Mouse (Mus musculus) E14TG2a.4 (cell line): ENCODE data around the gene Nsl1.

Source experiments
- H3K27me3 ChIP-seq: 2 replicates; pipeline ENCODE4 v1.6.1; 2014; ENCODE audit warnings: low read length, control low read depth; ENCODE audit not compliant: insufficient read depth
- H3K36me3 ChIP-seq: 2 replicates; pipeline ENCODE4 v1.6.1; 2014; ENCODE audit warnings: low read length, control low read depth; ENCODE audit not compliant: insufficient read depth
- H3K4me1 ChIP-seq: replicated peaks from 2 replicates; pipeline ENCODE4 v1.6.1; 2014; ENCODE audit warnings: low read depth, low read length, control low read depth
- H3K4me3 ChIP-seq: replicated peaks from 2 replicates; pipeline ENCODE4 v1.5.1; 2014; ENCODE audit warnings: mild to moderate bottlenecking, low read length
- H3K9me3 ChIP-seq: 2 replicates; pipeline ENCODE4 v1.6.1; 2014; ENCODE audit warnings: low read length, control low read depth
- CTCF ChIP-seq: conservative IDR thresholded peaks from 2 replicates; pipeline ENCODE4 v1.5.1; 2014; ENCODE audit warnings: low read length
- NANOG ChIP-seq: IDR thresholded peaks from 2 replicates; pipeline ENCODE4 v1.6.1; 2014; ENCODE audit warnings: borderline replicate concordance, low read length, mixed read lengths
- POU5F1 ChIP-seq: IDR thresholded peaks from 2 replicates; pipeline ENCODE4 v1.6.1; 2014; ENCODE audit warnings: low read length, borderline replicate concordance

Nsl1 gene

GRCm38 (mm10) chr1:191131692-191132091 lies 68.9 kb downstream of the Nsl1 start:
- TF ChIP-seq POU5F1, result no peak
- TF ChIP-seq NANOG, result no peak
- no peak for TF ChIP-seq CTCF
- no peaks in the 10 kb centered on the region for H3K36me3 ChIP-seq
- H3K4me1 ChIP-seq, result 0 out of 2 replicates have a peak, but pooled peaks cover 6% of the 10 kb centered on the region

GRCm38 (mm10) chr1:191132240-191132639 lies 69.4 kb downstream of the Nsl1 start:
- Histone ChIP-seq H3K9me3 (peaks cover 10% of the 10 kb centered on the region), H3K4me3 (no peak overlapping the region), H3K4me1 (0 out of 2 replicates have a peak, but pooled peaks cover 6% of the 10 kb centered on the region), H3K27me3 (no peaks in the 10 kb centered on the region), H3K36me3 (no peaks in the 10 kb centered on the region)
- no peak for TF ChIP-seq CTCF
- no peak for TF ChIP-seq POU5F1
- TF ChIP-seq NANOG, result no peak

More at GRCm38 (mm10) chr1:191131692-191132091, 68.9 kb downstream of the Nsl1 start:
- Histone ChIP-seq H3K9me3 (peaks cover 10% of the 10 kb centered on the region), H3K27me3 (no peaks in the 10 kb centered on the region), H3K4me3 (no peak overlapping the region)

GRCm38 (mm10) chr1:191132934-191133333 lies 70.1 kb downstream of the Nsl1 start:
- Histone ChIP-seq H3K27me3 (no peaks in the 10 kb centered on the region), H3K4me1 (0 out of 2 replicates have a peak, but pooled peaks cover 6% of the 10 kb centered on the region), H3K4me3 (no peak overlapping the region), H3K9me3 (peaks cover 11% of the 10 kb centered on the region), H3K36me3 (no peaks in the 10 kb centered on the region)
- no peak for TF ChIP-seq CTCF
- no peak for TF ChIP-seq POU5F1

GRCm38 (mm10) chr1:191135406-191135805 lies 72.6 kb downstream of the Nsl1 start:
- Histone ChIP-seq H3K4me3 (no peak overlapping the region), H3K36me3 (no peaks in the 10 kb centered on the region), H3K4me1 (peaks cover 17% of the 10 kb centered on the region; the same call in 1 of the 2 replicates), H3K9me3 (peaks cover 19% of the 10 kb centered on the region), H3K27me3 (no peaks in the 10 kb centered on the region)
- TF ChIP-seq NANOG (no peak), POU5F1 (no peak), CTCF (no peak)
